Mouse (Mus musculus): ENCODE data around the gene Mast4. TPM values are rescaled to one million over a fixed set of nuclear protein-coding genes. Genes with fewer than 3 reads are reported as not detected.

Mast4 gene
- polyA plus RNA-seq, 1 experiment from 2014 or later = 15.2 TPM

GRCm38 (mm10) chr13:102898374-102899131, 435.7 kb downstream of the Mast4 start:
- 60% methylated on average over 15 of the region's 15 CpGs for WGBS
- Histone ChIP-seq H3K36me3 (ENCODE audit: poor library complexity, severe bottlenecking) (no peaks in the 10 kb centered on the region), H3K4me2 (no peak overlapping the region), H3K4me3 (no peak overlapping the region), H3K27ac (no peak overlapping the region), H3K27me3 (no peaks in the 10 kb centered on the region), H3K9ac (no peak overlapping the region), H3K4me1 (peaks cover 59% of the 10 kb centered on the region), H3K9me3 (replicated peaks) (no peaks in the 10 kb centered on the region)
- 0 out of 2 replicates have a peak, but pooled peaks have one; percentile 42 for ATAC-seq

- Histone ChIP-seq H3K27ac (no peak overlapping the region), H3K9me3 (replicated peaks) (no peaks in the 10 kb centered on the region), H3K9ac (no peak overlapping the region), H3K4me1 (peaks cover 62% of the 10 kb centered on the region), H3K4me2 (no peak overlapping the region), H3K4me3 (no peak overlapping the region), H3K27me3 (no peaks in the 10 kb centered on the region), H3K36me3 (ENCODE audit: poor library complexity, severe bottlenecking) (no peaks in the 10 kb centered on the region)
- no peak for ATAC-seq
Measured at GRCm38 (mm10) chr13:102896322-102896721, 438.0 kb downstream of the Mast4 start.

GRCm38 (mm10) chr13:102895894-102896293, 438.4 kb downstream of the Mast4 start:
- no peaks in the 10 kb centered on the region for H3K9me3 ChIP-seq (replicated peaks)
- no peak for ATAC-seq

GRCm38 (mm10) chr13:102894287-102895234, 439.7 kb downstream of the Mast4 start:
- no peaks in the 10 kb centered on the region for H3K9me3 ChIP-seq (replicated peaks)
- no peak overlapping the region for H3K27ac ChIP-seq
- peaks cover 51% of the 10 kb centered on the region for H3K4me1 ChIP-seq
- H3K4me2 ChIP-seq = no peak overlapping the region
- H3K27me3 ChIP-seq = no peaks in the 10 kb centered on the region
- no peak overlapping the region for H3K9ac ChIP-seq
- H3K36me3 ChIP-seq (ENCODE audit: poor library complexity, severe bottlenecking) = no peaks in the 10 kb centered on the region
- no peak overlapping the region for H3K4me3 ChIP-seq
- ATAC-seq = no peak
- 45% methylated on average over 15 of the region's 15 CpGs for WGBS

More at GRCm38 (mm10) chr13:102895894-102896293, 438.4 kb downstream of the Mast4 start:
- no peak overlapping the region for H3K9ac ChIP-seq
- no peaks in the 10 kb centered on the region for H3K36me3 ChIP-seq (ENCODE audit: poor library complexity, severe bottlenecking)
- H3K4me1 ChIP-seq = peaks cover 57% of the 10 kb centered on the region
- H3K4me2 ChIP-seq = no peak overlapping the region
- no peaks in the 10 kb centered on the region for H3K27me3 ChIP-seq
- no peak overlapping the region for H3K27ac ChIP-seq
- H3K4me3 ChIP-seq = no peak overlapping the region
- WGBS = 43% methylated on average over 6 of the region's 6 CpGs

- no peaks in the 10 kb centered on the region for H3K9me3 ChIP-seq (replicated peaks)
- no peaks in the 10 kb centered on the region for H3K27me3 ChIP-seq
- H3K4me2 ChIP-seq = no peak overlapping the region
- WGBS = 92% methylated on average over 3 of the region's 3 CpGs
- H3K4me3 ChIP-seq = no peak overlapping the region
- no peak for ATAC-seq
- no peak overlapping the region for H3K9ac ChIP-seq
- peaks cover 40% of the 10 kb centered on the region for H3K4me1 ChIP-seq
- H3K27ac ChIP-seq = no peak overlapping the region
- H3K36me3 ChIP-seq (ENCODE audit: poor library complexity, severe bottlenecking) = no peaks in the 10 kb centered on the region
Measured at GRCm38 (mm10) chr13:102892783-102893182, 441.5 kb downstream of the Mast4 start.

- Histone ChIP-seq H3K9ac (no peak overlapping the region), H3K9me3 (replicated peaks) (no peaks in the 10 kb centered on the region), H3K27ac (no peak overlapping the region), H3K4me2 (no peak overlapping the region), H3K4me1 (peaks cover 18% of the 10 kb centered on the region), H3K4me3 (no peak overlapping the region), H3K36me3 (ENCODE audit: poor library complexity, severe bottlenecking) (no peaks in the 10 kb centered on the region), H3K27me3 (no peaks in the 10 kb centered on the region)
- 89% methylated on average over 10 of the region's 10 CpGs for WGBS
- no peak for ATAC-seq
Measured at GRCm38 (mm10) chr13:102889989-102890388, 444.3 kb downstream of the Mast4 start.

GRCm38 (mm10) chr13:102889537-102889936, 444.8 kb downstream of the Mast4 start:
- 92% methylated on average over 13 of the region's 13 CpGs for WGBS
- peaks cover 14% of the 10 kb centered on the region for H3K4me1 ChIP-seq
- H3K36me3 ChIP-seq (ENCODE audit: poor library complexity, severe bottlenecking) = no peaks in the 10 kb centered on the region
- no peak overlapping the region for H3K4me3 ChIP-seq
- no peak overlapping the region for H3K4me2 ChIP-seq
- no peak overlapping the region for H3K9ac ChIP-seq
- H3K27me3 ChIP-seq = no peaks in the 10 kb centered on the region
- no peaks in the 10 kb centered on the region for H3K9me3 ChIP-seq (replicated peaks)
- no peak for ATAC-seq
- no peak overlapping the region for H3K27ac ChIP-seq

- WGBS = 90% methylated on average over 15 of the region's 15 CpGs
- ATAC-seq = no peak
- H3K27ac ChIP-seq = no peak overlapping the region
Measured at GRCm38 (mm10) chr13:102888895-102889490, 445.3 kb downstream of the Mast4 start.

GRCm38 (mm10) chr13:102888211-102888610, 446.1 kb downstream of the Mast4 start:
- no peak overlapping the region for H3K4me3 ChIP-seq
- peaks cover under 1% of the 10 kb centered on the region; the same call in 1 of the 2 replicates for H3K4me1 ChIP-seq
- 62% methylated on average over 8 of the region's 8 CpGs for WGBS
- no peaks in the 10 kb centered on the region for H3K27me3 ChIP-seq
- H3K9ac ChIP-seq = no peak overlapping the region
- H3K4me2 ChIP-seq = no peak overlapping the region
- H3K36me3 ChIP-seq (ENCODE audit: poor library complexity, severe bottlenecking) = no peaks in the 10 kb centered on the region
- no peaks in the 10 kb centered on the region for H3K9me3 ChIP-seq (replicated peaks)
- peak; percentile 28; the same call in 1 of the 2 replicates for ATAC-seq
- H3K27ac ChIP-seq = no peak overlapping the region

More at GRCm38 (mm10) chr13:102888895-102889490, 445.3 kb downstream of the Mast4 start:
- Histone ChIP-seq H3K4me1 (peaks cover 8% of the 10 kb centered on the region), H3K9me3 (replicated peaks) (no peaks in the 10 kb centered on the region), H3K9ac (no peak overlapping the region), H3K4me2 (no peak overlapping the region), H3K27me3 (no peaks in the 10 kb centered on the region), H3K4me3 (no peak overlapping the region), H3K36me3 (ENCODE audit: poor library complexity, severe bottlenecking) (no peaks in the 10 kb centered on the region)

- no peak overlapping the region for H3K4me2 ChIP-seq
- H3K36me3 ChIP-seq (ENCODE audit: poor library complexity, severe bottlenecking) = no peaks in the 10 kb centered on the region
- H3K4me3 ChIP-seq = no peak overlapping the region
- 96% methylated on average over 13 of the region's 13 CpGs for WGBS
- no peak for ATAC-seq
- no peaks in the 10 kb centered on the region for H3K4me1 ChIP-seq
- H3K27ac ChIP-seq = no peak overlapping the region
- H3K9ac ChIP-seq = no peak overlapping the region
- no peaks in the 10 kb centered on the region for H3K9me3 ChIP-seq (replicated peaks)
- H3K27me3 ChIP-seq = no peaks in the 10 kb centered on the region
Measured at GRCm38 (mm10) chr13:102887534-102887933, 446.8 kb downstream of the Mast4 start.

GRCm38 (mm10) chr13:102886788-102887187, 447.5 kb downstream of the Mast4 start:
- peak; percentile 42; the same call in 1 of the 2 replicates for ATAC-seq
- H3K27me3 ChIP-seq = no peaks in the 10 kb centered on the region
- H3K36me3 ChIP-seq (ENCODE audit: poor library complexity, severe bottlenecking) = no peaks in the 10 kb centered on the region
- H3K4me3 ChIP-seq = no peak overlapping the region
- no peaks in the 10 kb centered on the region for H3K4me1 ChIP-seq
- no peak overlapping the region for H3K4me2 ChIP-seq
- no peaks in the 10 kb centered on the region for H3K9me3 ChIP-seq (replicated peaks)
- 85% methylated on average over 8 of the region's 8 CpGs for WGBS
- no peak overlapping the region for H3K27ac ChIP-seq
- no peak overlapping the region for H3K9ac ChIP-seq

- no peak for ATAC-seq
- no peaks in the 10 kb centered on the region for H3K9me3 ChIP-seq (replicated peaks)
- no peaks in the 10 kb centered on the region for H3K27me3 ChIP-seq
- WGBS = 84% methylated on average over 4 of the region's 4 CpGs
- H3K27ac ChIP-seq = no peak overlapping the region
- H3K4me3 ChIP-seq = no peak overlapping the region
- no peaks in the 10 kb centered on the region for H3K36me3 ChIP-seq (ENCODE audit: poor library complexity, severe bottlenecking)
- H3K4me1 ChIP-seq = no peaks in the 10 kb centered on the region
- no peak overlapping the region for H3K4me2 ChIP-seq
- H3K9ac ChIP-seq = no peak overlapping the region
Measured at GRCm38 (mm10) chr13:102886147-102886546, 448.1 kb downstream of the Mast4 start.
